Mouse (Mus musculus) lung, adult 2 months (tissue): Measurements from ENCODE around the gene Phpt1.
"Not testable (repeated sequence)": the region's sequence is repeated elsewhere in the genome, so short reads cannot be mapped to it uniquely, and the experiment has no call there.

Experiments used
- CTCF ChIP-seq: fragments of 200-500 bp; IDR thresholded peaks from 2 replicates; pipeline ENCODE4 v1.5.1; 2011; ENCODE audit warnings: mild to moderate bottlenecking, low read length, control low read depth; ENCODE audit not compliant: insufficient read depth
- POLR2A ChIP-seq: fragments of 200-500 bp; IDR thresholded peaks from 2 replicates; pipeline ENCODE4 v1.6.1; 2011; ENCODE audit warnings: low read depth, mild to moderate bottlenecking, control low read depth, low read length, borderline replicate concordance; ENCODE audit errors: extremely low read depth

- not testable (repeated sequence) for TF ChIP-seq POLR2A, CTCF
Observed at GRCm38 (mm10) chr2:25555479-25555878, 19.5 kb downstream of the Phpt1 start.
